Mouse (Mus musculus) cerebellum, adult 11 months (tissue): ENCODE results near the gene Olfr12.

Experiments used
- DNase-seq: peaks from one replicate; pipeline ENCODE4 v3.0.0; 2022

Olfr12 gene

GRCm38 (mm10) chr1:92641514-92642272, 24.1 kb downstream of the Olfr12 start, which contains the start of gene Cops9:
TSS of gene Cops9 (minus strand) at chr1:92641985.
- DNase-seq = peak; percentile 90

GRCm38 (mm10) chr1:92643691-92644090, 26.1 kb downstream of the Olfr12 start:
- no peak for DNase-seq

GRCm38 (mm10) chr1:92644916-92645315, 27.3 kb downstream of the Olfr12 start:
- no peak for DNase-seq

GRCm38 (mm10) chr1:92646111-92646510, 28.5 kb downstream of the Olfr12 start:
- no peak for DNase-seq

GRCm38 (mm10) chr1:92646601-92647000, 29.0 kb downstream of the Olfr12 start:
- no peak for DNase-seq

GRCm38 (mm10) chr1:92647026-92647425, 29.4 kb downstream of the Olfr12 start:
- DNase-seq = no peak

- DNase-seq = peak; percentile 66
Observed at GRCm38 (mm10) chr1:92647752-92648151, 30.2 kb downstream of the Olfr12 start.

- no peak for DNase-seq
Observed at GRCm38 (mm10) chr1:92648197-92648596, 30.6 kb downstream of the Olfr12 start.

- peak; percentile 64 for DNase-seq
Observed at GRCm38 (mm10) chr1:92648673-92649072, 31.1 kb downstream of the Olfr12 start, which contains the start of gene Otos. TSS of gene Otos (minus strand) at chr1:92648841.

- DNase-seq = no peak
Observed at GRCm38 (mm10) chr1:92651467-92651866, 33.9 kb downstream of the Olfr12 start.

GRCm38 (mm10) chr1:92653179-92653578, 35.6 kb downstream of the Olfr12 start:
- DNase-seq = no peak

- no peak for DNase-seq
Observed at GRCm38 (mm10) chr1:92654676-92655075, 37.1 kb downstream of the Olfr12 start.

GRCm38 (mm10) chr1:92657025-92657820, 39.6 kb downstream of the Olfr12 start:
- no peak for DNase-seq

GRCm38 (mm10) chr1:92659392-92659791, 41.8 kb downstream of the Olfr12 start:
- no peak for DNase-seq

- DNase-seq = no peak
Observed at GRCm38 (mm10) chr1:92667106-92667505, 49.5 kb downstream of the Olfr12 start.

- DNase-seq = no peak
Observed at GRCm38 (mm10) chr1:92669430-92669829, 51.8 kb downstream of the Olfr12 start.

- no peak for DNase-seq
Observed at GRCm38 (mm10) chr1:92671326-92671725, 53.7 kb downstream of the Olfr12 start.
